8 mouse cellular contexts compared by ENCODE assay signal in genomic region chr2:8754142-8754541, GRCm38 (mm10).
DNase-seq lines count a peak whose midpoint lies in the region; ATAC-seq and TF ChIP-seq lines count a peak whose summit lies in the region.

No protein-coding gene starts in this region.

- H3K27ac ChIP-seq in gastrocnemius, adult 2 months, result no peak overlapping the region
- H3K27ac ChIP-seq in thymus, adult 2 months (ENCODE audit: control insufficient read depth, insufficient read depth, low read length), result no peak overlapping the region

- H3K4me1 ChIP-seq in thymus, adult 2 months (replicated peaks; ENCODE audit: control insufficient read depth, insufficient read depth, low read length), result no peaks in the 10 kb centered on the region

- TF ChIP-seq CTCF in gastrocnemius, adult 2 months (IDR thresholded peaks at IDR 0.05), result peak; percentile 53
- no peak for TF ChIP-seq CTCF in thymus, adult 2 months (IDR thresholded peaks at IDR 0.05; ENCODE audit: borderline replicate concordance, control insufficient read depth, extremely low read depth, insufficient read depth, low read length, poor library complexity)

- no peak overlapping the region for H3K4me3 ChIP-seq in gastrocnemius, adult 2 months
- H3K4me3 ChIP-seq in thymus, adult 2 months (ENCODE audit: control insufficient read depth, insufficient read depth, low read length), result no peak overlapping the region

- no peaks in the 10 kb centered on the region for H3K36me3 ChIP-seq in thymus, adult 2 months (ENCODE audit: control insufficient read depth, insufficient read depth, low read length)

- WGBS in thymus, adult 2 months, result 21% methylated on average over 1 of the region's 1 CpGs

- H3K27me3 ChIP-seq in thymus, adult 2 months (ENCODE audit: control insufficient read depth, insufficient read depth, low read length), result no peaks in the 10 kb centered on the region

- DNase-seq in gastrocnemius, adult 2 months, result no peak
- DNase-seq in gastrocnemius, postnatal 14 days, result no peak
- peak; percentile 74 for DNase-seq in CD4-positive, CD25-positive, alpha-beta regulatory T cell, adult 2 months (ENCODE audit: low read depth, low spot score)
- peak; percentile 6 for DNase-seq in c-Kit-positive CD71-positive TER-119-positive erythroid progenitor cells, embryonic 14.5 days (ENCODE audit: low spot score)
- peak; percentile 9 for DNase-seq in layer of hippocampus, adult 9-10 months (ENCODE audit: low spot score)
- peak; percentile 47 for DNase-seq in thymus, adult 2 months

- intact Hi-C loops in gastrocnemius, adult 2 months (cut with DNase I), result loop anchor here (10.0 kb wide), 1 partner anchor 1251 kb away; no protein-coding TSS in a partner anchor
- intact Hi-C loops in gastrocnemius, postnatal 14 days (cut with DNase I; ENCODE audit: low total_unique reads), result no loop called here

- no peak for TF ChIP-seq POLR2A in thymus, adult 2 months (IDR thresholded peaks at IDR 0.05; ENCODE audit: control insufficient read depth, extremely low read depth, insufficient read depth, low read length, poor library complexity)

- peak; percentile 74 for ATAC-seq in frontal cortex, adult (ENCODE audit: low TSS enrichment)
- ATAC-seq in megakaryocyte-erythroid progenitor cell, adult 5-6 weeks (replicated peaks; ENCODE audit: low FRiP score, low TSS enrichment, poor library complexity, severe bottlenecking), result peak; percentile 89

Comparison
In these comparisons a context has a peak if more than half of its experiments do, and no peak if none do; other contexts are left out.
1. DNase-seq: peak in CD4-positive, CD25-positive, alpha-beta regulatory T cell, adult 2 months (single experiment), c-Kit-positive CD71-positive TER-119-positive erythroid progenitor cells, embryonic 14.5 days (single experiment), layer of hippocampus, adult 9-10 months (single experiment) and thymus, adult 2 months (single experiment); none in gastrocnemius, adult 2 months (single experiment) and gastrocnemius, postnatal 14 days (single experiment).